Mouse (Mus musculus) kidney, adult 2 months (tissue): ENCODE measurements around the gene Tmem184a. TPM values are rescaled to one million over a fixed set of nuclear protein-coding genes. Genes with fewer than 3 reads are reported as not detected.

Source experiments
- DNase-seq: peaks from one replicate; pipeline ENCODE4 v3.0.0; 2021
- H3K27ac ChIP-seq: fragments of 200-500 bp; 2 replicates; pipeline ENCODE4 v1.5.1; 2012; ENCODE audit warnings: low read depth, low read length, control low read depth, inconsistent platforms; ENCODE audit not compliant: insufficient read depth
- H3K27me3 ChIP-seq: fragments of 200-500 bp; replicated peaks from 2 replicates; pipeline ENCODE4 v1.6.1; 2012; ENCODE audit warnings: mild to moderate bottlenecking, moderate library complexity, low read length, inconsistent platforms; ENCODE audit not compliant: control insufficient read depth, insufficient read depth
- H3K36me3 ChIP-seq: fragments of 200-500 bp; 2 replicates; pipeline ENCODE4 v1.6.1; 2012; ENCODE audit warnings: mild to moderate bottlenecking, moderate library complexity, low read length, inconsistent platforms; ENCODE audit not compliant: control insufficient read depth, insufficient read depth
- H3K4me1 ChIP-seq: fragments of 200-500 bp; 2 replicates; pipeline ENCODE4 v1.6.1; 2011; ENCODE audit warnings: low read length; ENCODE audit not compliant: control insufficient read depth, insufficient read depth
- H3K4me3 ChIP-seq: fragments of 200-500 bp; 2 replicates; pipeline ENCODE4 v1.5.1; 2011; ENCODE audit warnings: mild to moderate bottlenecking, low read depth, low read length, control low read depth; ENCODE audit not compliant: insufficient read depth
- CTCF ChIP-seq: fragments of 200-500 bp; conservative IDR thresholded peaks from 2 replicates; pipeline ENCODE4 v1.5.1; 2011; ENCODE audit warnings: low read depth, mild to moderate bottlenecking, control low read depth, low read length, moderate library complexity, mixed read lengths; ENCODE audit not compliant: insufficient read depth, insufficient read length
- POLR2A ChIP-seq: fragments of 200-500 bp; IDR thresholded peaks from one replicate; pipeline ENCODE4 v1.6.1; 2011; ENCODE audit warnings: low read depth, low read length, control low read depth
- WGBS: fragments of 180-500 bp; shearing (Covaris S2); methylation state at CpG from one replicate; pipeline ENCODE4 v1.1.7; 2018; 5-methylcytosine and 5-hydroxymethylcytosine counted together
- polyA plus RNA-seq: library from polyadenylated mRNA; depleted of rRNA; stranded (reverse); fragments of >200 nt; gene quantifications from 2 replicates; pipeline ENCODE4 v1.2.3, GENCODE M21; 2012

Tmem184a gene
- polyA plus RNA-seq, 1 experiment, result 69.7 TPM

- Histone ChIP-seq H3K27ac (peak overlapping the region; percentile 97), H3K4me3 (peak overlapping the region; percentile 67), H3K4me1 (peaks cover 50% of the 10 kb centered on the region), H3K36me3 (no peaks in the 10 kb centered on the region), H3K27me3 (no peaks in the 10 kb centered on the region)
- WGBS, result 12% methylated on average over 3 of the region's 3 CpGs
- DNase-seq, result peak; percentile 67
- no peak for TF ChIP-seq POLR2A
- TF ChIP-seq CTCF, result no peak
Observed at GRCm38 (mm10) chr5:139792966-139793337, 26.8 kb downstream of the Tmem184a start.

- Histone ChIP-seq H3K27me3 (no peaks in the 10 kb centered on the region), H3K27ac (peak overlapping the region; percentile 97), H3K36me3 (no peaks in the 10 kb centered on the region), H3K4me1 (peaks cover 45% of the 10 kb centered on the region), H3K4me3 (peak overlapping the region; percentile 67)
- 9% methylated on average over 11 of the region's 11 CpGs for WGBS
- TF ChIP-seq POLR2A, result no peak
- no peak for TF ChIP-seq CTCF
- no peak for DNase-seq
Observed at GRCm38 (mm10) chr5:139792159-139792775, 27.4 kb downstream of the Tmem184a start.

- H3K36me3 ChIP-seq, result no peaks in the 10 kb centered on the region
- peak; percentile 67 for TF ChIP-seq POLR2A
- TF ChIP-seq CTCF, result no peak
- no peaks in the 10 kb centered on the region for H3K27me3 ChIP-seq
- DNase-seq, result peak; percentile 99
- under 1% methylated on average over 92 of the region's 92 CpGs for WGBS
- peaks cover 39% of the 10 kb centered on the region for H3K4me1 ChIP-seq
- H3K4me3 ChIP-seq, result peak within 1 kb of the TSS; percentile 67
- peak within 1 kb of the TSS; percentile 97 for H3K27ac ChIP-seq
Observed at GRCm38 (mm10) chr5:139791227-139792158, 28.2 kb downstream of the Tmem184a start, which contains the start of gene Mafk. TSS of gene Mafk (plus strand) at chr5:139791513.

DNA sequence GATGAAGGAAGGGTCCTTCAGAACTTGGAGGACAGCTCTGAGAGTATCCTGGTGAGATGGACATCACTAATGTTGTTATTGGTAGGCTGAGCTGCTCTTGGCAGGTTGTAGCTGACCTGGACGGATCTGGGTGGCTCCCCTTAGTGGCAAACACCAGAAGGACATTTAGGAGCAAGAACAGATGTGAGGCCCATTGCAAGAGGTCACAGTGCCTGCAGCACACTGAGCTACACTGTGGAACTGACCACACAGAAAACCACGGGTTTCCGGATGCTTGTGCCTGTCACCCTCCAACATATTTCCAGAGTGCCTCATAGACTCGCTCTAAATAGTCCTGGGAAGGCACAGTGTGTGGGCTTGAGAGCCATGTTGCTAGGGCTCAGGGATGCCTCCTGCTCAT, 30.3 kb downstream of the Tmem184a start:
- Histone ChIP-seq H3K4me1 (peaks cover 22% of the 10 kb centered on the region), H3K4me3 (no peak overlapping the region), H3K27ac (no peak overlapping the region), H3K36me3 (no peaks in the 10 kb centered on the region), H3K27me3 (no peaks in the 10 kb centered on the region)
- TF ChIP-seq CTCF, result peak; percentile 41; the same call in 1 of the 2 replicates
- TF ChIP-seq POLR2A, result no peak
- WGBS, result 57% methylated on average over 4 of the region's 4 CpGs
- DNase-seq, result no peak

DNA sequence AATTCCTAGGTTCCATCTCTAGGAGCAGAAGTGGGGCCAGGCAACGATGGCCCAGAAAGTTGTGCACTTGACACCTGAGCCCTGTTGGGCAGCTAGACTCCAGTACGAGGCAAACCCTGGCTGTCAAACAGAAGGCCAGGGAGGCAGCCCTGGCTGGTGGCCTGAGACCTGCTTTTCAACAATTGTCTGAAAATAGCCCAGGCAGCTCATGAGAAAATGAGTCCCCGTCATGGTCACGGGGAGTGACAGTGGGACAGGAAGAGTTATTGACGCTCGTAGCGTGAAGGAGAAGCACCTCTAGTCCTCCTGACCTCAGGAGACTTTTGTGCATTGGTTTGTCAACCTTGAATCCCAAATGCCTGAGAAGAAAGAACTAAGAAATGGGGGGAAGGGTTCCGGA, 38.3 kb downstream of the Tmem184a start:
- H3K4me3 ChIP-seq, result no peak overlapping the region
- H3K27ac ChIP-seq, result no peak overlapping the region
- H3K4me1 ChIP-seq, result no peaks in the 10 kb centered on the region
- TF ChIP-seq POLR2A (no peak), CTCF (no peak)
- peak; percentile 40 for DNase-seq
- no peaks in the 10 kb centered on the region for H3K36me3 ChIP-seq
- no peaks in the 10 kb centered on the region for H3K27me3 ChIP-seq
- WGBS, result 62% methylated on average over 8 of the region's 8 CpGs

DNA sequence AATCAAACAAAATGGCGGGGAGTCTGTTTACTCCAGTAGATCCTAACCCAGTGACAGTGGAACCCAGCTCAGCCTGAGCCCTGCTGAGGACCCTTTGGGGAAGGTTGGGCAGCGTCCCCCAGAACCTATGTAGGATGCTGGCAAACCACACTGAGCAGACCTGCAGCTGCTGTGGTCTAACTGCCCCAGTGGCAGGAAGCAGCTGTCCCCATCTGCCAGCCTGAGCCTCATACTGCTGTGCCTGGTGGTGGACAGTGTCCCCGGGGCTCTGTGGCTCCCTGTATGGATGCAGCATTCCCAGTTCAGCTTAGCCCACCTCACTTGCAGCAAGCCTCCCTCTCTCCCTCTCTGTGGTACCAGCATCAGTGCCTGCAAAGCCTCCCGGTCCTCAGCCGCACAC, 42.8 kb downstream of the Tmem184a start:
- H3K27me3 ChIP-seq, result no peaks in the 10 kb centered on the region
- WGBS, result 78% methylated on average over 5 of the region's 5 CpGs
- no peak for DNase-seq
- H3K4me3 ChIP-seq, result no peak overlapping the region
- no peak for TF ChIP-seq CTCF
- TF ChIP-seq POLR2A, result no peak
- H3K36me3 ChIP-seq, result no peaks in the 10 kb centered on the region
- H3K4me1 ChIP-seq, result no peaks in the 10 kb centered on the region
- H3K27ac ChIP-seq, result no peak overlapping the region
